Mouse (Mus musculus): ENCODE results near the gene Gm20662. TPM values are rescaled to one million over a fixed set of nuclear protein-coding genes. Genes with fewer than 3 reads are reported as not detected.

The Gm20662 gene
- under 1 TPM in 1 of 2 experiments, not detected in 1; 0.35 TPM for total RNA-seq (2023)

DNA sequence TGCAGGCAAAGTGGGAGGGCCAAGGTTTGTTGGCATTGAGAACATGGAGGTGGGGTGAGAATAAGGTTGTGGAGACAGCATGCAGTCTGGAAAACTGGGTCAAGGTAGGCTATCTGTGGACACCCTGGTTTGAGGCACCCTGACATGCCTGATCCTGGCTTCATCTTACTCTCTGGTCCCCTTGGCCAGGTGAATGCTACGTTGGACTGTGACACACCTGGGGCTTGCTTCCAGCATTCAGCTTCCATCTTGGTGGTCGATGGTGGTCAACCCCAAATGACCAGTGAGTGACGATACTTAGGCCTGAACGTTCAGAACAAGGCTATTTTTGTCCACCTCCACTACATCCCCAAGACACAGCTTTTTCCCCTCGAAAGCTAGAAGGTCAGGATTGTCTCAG is at the start of gene Gm20662:
Gene Gm20662, plus strand, starts transcription at position 301 of the 400 bp plus-strand sequence.

DNA sequence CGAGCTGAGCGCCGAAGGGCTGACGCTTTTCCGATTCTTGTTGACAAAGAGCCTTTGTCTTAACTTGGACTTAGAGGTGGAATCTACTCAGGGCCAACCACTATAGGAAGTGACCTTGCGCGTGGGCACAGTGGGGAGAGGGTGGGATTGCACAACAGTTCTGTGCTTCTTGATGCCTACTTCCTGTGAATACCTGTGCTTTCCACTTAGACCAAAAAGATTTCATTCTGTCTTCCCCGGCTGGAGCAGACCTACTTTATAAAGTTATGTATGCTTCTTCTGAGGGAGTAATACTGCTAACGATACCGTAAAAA is 46.3 kb upstream of the Gm20662 start, which contains the start of gene Traip:
Gene Traip, plus strand, starts transcription at position 215 of the 314 bp plus-strand sequence.

DNA sequence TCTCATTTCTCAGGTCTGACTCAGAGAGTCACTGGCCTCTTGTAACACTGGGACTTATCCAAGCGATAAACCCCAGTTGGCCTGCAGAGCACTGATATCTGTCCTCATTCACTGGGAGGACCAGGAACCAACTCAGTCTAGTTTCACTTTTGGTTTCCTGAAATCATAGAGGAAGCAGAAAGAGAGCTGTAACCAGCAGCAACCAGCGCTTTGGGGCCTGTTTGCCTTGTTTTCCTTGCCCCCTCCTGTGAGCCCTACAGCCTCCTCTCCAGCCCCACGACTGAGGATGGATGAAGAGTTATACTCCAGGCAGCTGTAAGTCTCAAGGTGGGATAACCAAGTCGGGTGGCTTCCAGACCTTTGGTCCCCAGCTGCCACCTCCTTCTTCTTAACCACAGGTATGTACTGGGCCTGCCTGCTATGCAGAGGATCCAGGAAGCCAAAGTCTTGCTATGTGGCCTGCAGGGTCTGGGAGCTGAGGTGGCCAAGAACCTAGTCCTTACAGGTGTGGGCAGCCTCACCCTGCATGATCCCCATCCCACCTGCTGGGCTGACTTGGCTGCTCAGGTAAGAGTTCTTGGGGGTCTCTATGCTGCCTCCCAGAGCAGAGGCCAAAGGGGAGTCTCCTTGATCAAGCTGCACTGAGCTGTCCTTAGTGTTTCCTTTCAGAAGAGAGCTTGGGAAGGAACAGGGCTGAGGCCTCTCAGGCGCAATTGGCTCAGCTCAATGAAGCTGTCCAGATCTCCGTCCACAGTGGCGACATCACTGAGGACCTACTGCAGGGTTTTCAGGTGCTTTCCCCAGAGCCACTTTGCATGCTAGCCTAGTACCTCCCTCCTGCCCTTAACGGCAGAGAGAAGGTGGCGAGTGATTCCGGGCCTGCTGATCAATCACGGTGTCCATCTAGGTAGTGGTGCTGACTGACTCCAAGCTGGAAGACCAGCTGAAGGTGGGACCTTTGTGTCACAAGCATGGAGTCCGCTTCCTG is 20.5 kb upstream of the Gm20662 start, which contains the start of gene Uba7:
Gene Uba7, plus strand, starts transcription at position 107 of the 988 bp plus-strand sequence.

DNA sequence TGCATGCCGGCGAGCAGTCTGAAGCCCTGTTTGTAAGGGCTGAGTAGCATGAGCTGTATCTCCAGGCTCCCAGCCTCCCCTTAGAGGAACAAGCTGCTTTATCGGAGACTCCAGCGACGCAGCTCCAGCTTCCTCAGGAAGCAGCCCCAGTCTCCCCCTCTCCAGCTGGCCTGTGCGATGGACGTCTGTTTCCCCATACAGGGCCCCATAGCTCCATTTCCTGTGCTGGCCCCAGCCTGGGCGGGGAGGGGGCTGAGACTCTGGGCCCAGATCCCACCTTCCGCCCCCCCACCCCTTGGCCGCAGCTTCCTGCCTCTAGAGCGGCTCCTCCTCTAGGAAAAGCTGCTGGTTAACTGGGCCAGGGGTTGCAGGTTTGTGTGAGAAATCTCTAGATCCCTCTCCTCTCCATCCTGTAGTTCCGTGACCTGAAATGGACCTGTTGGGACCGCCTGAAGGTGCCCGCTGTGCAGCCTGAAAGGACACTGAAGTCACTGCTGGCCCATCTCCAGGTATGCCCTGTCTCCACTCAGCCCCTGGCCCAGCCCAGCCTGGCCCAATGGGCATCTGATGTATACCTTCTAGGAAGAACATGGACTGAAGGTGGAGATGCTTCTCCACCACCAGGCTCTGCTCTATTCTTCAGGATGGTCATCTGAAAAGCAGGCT is 13.3 kb upstream of the Gm20662 start, which contains the start of gene Gm20661:
Gene Gm20661, plus strand, starts transcription at position 378 of the 666 bp plus-strand sequence.

DNA sequence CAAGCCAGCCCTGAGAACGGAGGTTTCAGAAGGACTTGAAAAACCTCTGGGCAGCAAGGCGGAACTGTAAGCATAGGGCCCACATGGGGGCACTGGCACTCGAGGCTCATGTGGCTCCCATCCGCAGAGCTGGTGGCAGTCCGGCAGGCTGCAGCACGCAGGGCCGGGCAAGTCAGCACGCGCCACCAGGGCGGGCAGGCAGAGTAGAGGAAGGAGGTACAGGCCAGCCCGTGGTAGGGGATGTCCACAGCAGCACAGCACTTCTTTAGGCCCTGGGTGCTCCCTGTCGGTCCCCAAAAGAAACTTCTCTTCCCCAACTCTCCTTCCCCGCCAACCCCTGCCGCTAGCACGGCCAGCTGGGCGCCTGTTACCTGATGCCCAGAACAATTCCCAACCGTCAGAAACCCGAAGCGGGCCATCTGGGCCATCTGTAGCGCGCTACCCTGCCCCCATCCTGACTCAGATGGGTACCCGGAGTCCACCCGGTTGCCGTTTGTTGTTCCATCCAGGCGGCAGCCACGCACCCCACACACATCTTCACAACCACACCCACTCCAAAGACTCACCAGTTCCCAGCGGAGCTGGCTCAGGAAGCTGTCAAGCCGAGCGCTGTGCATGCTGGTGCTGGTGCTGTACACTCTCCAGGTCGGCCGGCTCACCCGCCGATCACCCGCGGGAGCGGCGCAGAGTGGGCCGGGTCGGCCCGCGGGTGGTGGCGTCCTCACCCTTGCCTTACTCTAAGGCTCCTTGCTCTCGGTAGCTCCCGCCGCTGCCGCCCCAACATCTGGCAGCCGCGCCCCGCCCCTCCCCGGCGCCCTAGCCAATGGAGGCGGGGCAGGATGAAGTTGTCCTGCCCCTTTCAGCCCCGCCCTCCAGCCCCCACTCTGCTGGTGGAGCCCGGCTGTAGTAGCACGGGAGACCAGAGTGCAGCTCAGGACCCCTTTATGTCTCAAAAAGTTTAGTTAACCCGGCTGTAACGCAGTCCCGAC is 10.7 kb upstream of the Gm20662 start, which contains the start of gene Inka1:
Gene Inka1, minus strand, starts transcription at position 749 of the 989 bp plus-strand sequence.

DNA sequence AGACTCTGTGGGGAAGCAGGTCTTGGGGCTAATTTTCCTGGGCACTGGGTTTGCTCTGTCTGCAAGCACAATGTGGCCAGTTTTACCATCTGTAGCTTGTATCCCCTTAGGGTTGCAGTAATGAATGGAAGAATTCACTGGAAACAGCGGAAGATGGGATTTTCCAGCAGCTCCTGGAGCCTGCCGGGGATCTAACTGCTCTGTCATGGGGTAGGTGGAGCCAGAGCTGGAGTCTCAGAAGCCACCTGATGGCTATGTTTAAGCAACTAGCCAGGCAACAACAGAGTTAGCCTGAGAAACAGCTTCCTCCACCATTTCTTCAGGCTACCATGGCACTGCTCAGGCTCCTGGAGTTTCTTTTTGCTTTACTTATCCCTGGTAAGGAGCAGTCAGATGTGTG is 4.0 kb upstream of the Gm20662 start, which contains the start of gene Cdhr4:
Gene Cdhr4, plus strand, starts transcription at position 301 of the 400 bp plus-strand sequence.

DNA sequence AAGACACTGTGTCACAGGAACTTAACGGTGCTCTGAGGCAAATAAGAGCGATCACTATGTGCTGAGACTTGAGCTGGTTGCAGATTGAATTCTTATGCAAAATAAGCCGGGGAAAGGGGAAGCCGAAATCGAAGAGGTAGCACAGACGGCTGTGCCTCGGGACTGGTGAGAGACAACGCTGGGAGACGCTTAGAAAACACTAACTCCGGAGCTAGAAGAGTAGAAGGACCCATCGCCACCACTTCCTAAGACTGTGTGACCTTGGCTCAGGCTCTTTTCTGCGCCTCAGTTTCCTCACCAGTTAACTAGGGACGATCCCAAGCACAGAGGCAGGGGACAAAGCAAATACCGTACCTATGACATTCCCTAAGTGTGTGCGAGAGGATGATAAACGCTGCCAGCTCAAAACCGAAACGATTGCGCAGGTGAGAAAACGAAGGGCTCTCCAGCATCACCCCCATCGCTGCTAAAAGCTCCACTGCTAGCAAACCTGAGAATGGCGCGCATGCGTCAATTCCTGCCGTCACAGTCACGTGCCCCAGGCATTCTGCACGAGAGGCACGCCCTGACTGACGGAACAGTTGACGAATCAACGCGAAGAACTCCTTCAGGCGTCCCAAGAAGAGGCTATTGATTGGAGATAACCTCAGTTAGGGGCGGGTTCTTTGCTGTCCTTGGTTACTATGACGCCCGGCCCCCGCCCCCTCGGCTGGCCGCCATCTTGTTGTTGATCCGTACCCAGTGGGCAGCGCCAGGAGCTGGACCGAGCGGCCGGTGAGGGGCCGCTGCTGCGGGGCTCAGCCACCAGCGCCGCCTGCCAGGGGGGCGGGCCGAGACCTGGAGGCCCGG is 6.0 kb downstream of the Gm20662 start, which contains the start of gene Ip6k1:
Gene Ip6k1, plus strand, starts transcription at position 580 of the 849 bp plus-strand sequence.

DNA sequence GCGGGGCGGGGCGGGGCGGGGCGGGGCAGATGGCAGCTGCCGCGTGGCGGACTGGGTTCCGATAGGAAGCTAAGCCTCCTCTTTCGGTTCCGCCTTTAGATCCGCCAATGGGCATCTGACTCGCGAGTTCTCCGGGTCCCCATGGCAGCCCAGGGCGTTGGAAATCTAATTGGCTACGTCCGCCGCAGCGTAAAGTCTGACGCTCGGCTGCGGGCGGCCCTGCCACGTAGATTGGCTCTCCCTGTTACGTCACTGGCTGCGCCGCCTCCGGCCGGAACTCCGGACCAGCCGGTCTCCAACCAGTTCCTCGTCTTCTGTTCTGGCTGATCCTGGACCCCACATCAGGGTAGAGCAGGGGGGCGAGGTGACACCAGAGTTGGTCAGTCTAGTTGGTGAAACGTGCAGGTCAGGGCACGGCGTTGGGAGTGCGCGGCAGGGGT is 52.9 kb downstream of the Gm20662 start, which contains the start of gene Gmppb:
Gene Gmppb, plus strand, starts transcription at position 227 of the 440 bp plus-strand sequence.

DNA sequence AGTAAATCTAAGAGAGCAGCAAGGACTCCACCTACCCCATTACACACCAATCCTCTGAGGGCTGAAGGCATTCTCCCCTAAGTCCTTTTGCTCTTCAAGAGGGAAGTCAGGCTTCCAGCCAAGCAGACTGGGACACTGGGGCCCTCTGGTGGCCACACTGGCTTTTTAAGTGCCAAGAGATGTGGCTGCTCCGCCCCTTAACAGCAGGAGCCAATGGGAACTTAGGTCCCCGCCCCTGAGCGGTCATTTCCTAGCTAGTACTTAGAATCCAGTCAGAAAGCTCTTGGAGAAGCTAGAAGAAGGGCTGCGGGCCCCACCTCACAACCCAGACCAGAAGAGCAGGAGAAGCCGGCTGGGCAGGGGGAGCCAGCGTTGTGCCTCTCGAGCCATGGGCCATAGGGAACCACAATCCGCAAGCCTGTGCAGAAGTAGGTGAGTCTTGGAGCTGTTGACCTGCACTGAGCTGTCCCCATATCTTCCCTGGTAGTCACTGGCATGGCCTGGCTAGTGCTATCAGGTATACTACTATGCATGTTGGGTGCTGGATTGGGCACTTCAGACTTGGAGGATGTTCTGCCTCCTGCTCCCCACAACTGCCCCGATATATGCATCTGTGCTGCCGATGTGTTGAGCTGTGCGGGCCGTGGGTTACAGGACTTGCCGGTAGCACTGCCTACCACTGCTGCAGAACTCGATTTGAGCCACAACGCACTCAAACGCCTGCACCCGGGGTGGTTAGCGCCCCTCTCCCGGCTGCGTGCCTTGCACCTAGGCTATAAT is 56.9 kb downstream of the Gm20662 start, which contains the start of gene Amigo3:
Gene Amigo3, plus strand, starts transcription at position 275 of the 780 bp plus-strand sequence.

DNA sequence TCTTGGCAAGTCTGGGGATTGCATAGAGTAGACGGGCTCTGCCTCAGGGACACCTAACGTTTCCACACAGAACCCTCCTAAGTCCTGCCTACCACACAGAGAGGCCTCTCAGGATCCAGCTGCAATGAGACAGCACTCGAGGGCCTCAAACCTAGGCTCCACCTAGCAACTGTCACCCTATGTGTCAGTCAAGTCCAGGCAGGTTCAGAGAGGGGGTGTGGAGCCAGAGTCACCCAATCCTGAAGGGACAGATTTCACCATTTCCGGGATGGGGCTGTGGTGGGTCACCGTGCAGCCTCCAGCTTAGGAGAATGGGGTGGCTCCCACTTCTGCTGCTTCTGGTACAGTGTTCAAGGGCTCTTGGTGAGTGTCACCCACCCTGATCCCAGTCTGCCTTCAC is 84.0 kb downstream of the Gm20662 start, which contains the start of gene Mst1:
Gene Mst1, plus strand, starts transcription at position 269 of the 400 bp plus-strand sequence.

DNA sequence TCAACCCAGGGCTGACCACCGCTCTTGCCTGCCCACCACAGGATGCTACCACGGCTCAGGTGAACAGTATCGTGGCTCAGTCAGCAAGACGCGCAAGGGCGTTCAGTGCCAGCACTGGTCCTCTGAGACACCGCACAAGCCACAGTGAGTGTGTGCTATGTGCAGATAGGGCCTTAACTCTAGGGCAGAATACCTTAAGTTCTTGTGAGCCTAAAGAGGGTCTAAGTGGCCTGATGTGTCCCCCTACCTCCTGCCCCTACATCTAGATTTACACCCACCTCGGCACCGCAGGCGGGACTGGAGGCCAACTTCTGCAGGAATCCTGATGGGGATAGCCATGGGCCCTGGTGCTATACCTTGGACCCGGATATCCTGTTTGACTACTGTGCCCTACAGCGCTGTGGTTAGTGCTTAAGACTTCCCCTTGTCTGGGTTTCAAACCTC is 86.9 kb downstream of the Gm20662 start, which contains the start of gene Rnf123:
Gene Rnf123, minus strand, starts transcription at position 359 of the 444 bp plus-strand sequence.

DNA sequence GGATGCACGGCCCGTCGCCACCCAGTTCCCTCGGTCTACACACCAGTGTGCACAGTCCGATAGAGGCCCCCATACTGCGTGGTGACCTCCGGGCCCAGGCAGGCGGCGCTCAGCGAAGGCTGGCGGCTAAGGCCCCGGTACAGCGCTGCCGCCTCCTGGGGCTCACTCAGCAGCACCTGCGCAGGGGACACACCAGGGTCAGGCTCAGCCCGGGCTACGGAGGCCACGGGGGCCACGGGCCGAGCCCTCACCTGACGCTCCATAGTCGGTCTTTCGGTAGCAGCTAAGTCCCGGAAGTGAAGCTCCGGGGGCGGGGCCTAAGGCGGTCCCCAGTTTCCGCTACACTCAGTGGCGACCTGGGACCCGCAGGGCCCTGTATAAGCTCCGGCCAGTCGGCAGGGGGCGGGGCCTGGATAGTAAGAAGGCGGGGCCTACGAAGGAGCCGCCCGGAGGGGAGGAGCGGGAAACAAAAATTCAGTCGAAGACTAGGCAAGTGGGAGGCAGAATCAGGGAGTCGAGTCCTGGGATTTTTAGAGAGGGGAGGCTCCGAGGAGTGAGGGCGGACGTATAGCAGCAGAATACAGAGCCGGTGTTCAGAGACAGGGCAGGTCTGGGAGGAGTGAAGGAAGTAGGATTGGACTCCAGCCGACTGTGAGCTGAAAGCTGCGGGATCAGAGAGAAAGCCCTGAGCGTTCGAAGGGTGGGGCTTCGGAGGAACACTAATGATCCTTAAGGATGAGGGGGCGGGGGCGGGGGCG is 98.2 kb downstream of the Gm20662 start, which contains the start of gene Apeh:
Gene Apeh, minus strand, starts transcription at position 423 of the 758 bp plus-strand sequence.

Other genes starting within 250 kb of the Gm20662 start
- gene Rbm5, start 225.4 kb upstream of the Gm20662 start, total RNA-seq (2023): 100 to 1,000 TPM; 261 to 285 TPM
- gene Rbm6, start 123.1 kb upstream of the Gm20662 start, total RNA-seq (2023): 100 to 1,000 TPM; 129 to 140 TPM
- gene Mon1a, start 108.2 kb upstream of the Gm20662 start, total RNA-seq (2023): 10 to 100 TPM; 17.0 to 19.9 TPM
- gene Mst1r, start 89.5 kb upstream of the Gm20662 start, total RNA-seq (2023): 1 to 10 TPM in 1 of 2 experiments, not detected in 1; 1.5 TPM
- gene Actl11, start 67.9 kb upstream of the Gm20662 start, total RNA-seq (2023): not detected
- not detected for gene Camkv, start 60.7 kb upstream of the Gm20662 start, total RNA-seq (2023)
- gene Traip, start 46.2 kb upstream of the Gm20662 start, total RNA-seq (2023): 10 to 100 TPM in 1 of 2 experiments, 1 to 10 TPM in 1; 9.4 to 14.3 TPM
- 100 to 1,000 TPM; 189 to 213 TPM for gene Uba7, start 20.8 kb upstream of the Gm20662 start, total RNA-seq (2023)
- gene Gm20661, start 13.3 kb upstream of the Gm20662 start, total RNA-seq (2023): under 1 TPM in 1 of 2 experiments, not detected in 1; 0.89 TPM
- 1 to 10 TPM; 1.3 to 3.3 TPM for gene Inka1, start 10.5 kb upstream of the Gm20662 start, total RNA-seq (2023)
- gene Cdhr4, start 3.9 kb upstream of the Gm20662 start, total RNA-seq (2023): 1 to 10 TPM; 2.6 to 4.2 TPM
- 100 to 1,000 TPM; 141 to 144 TPM for gene Ip6k1, start 6.2 kb downstream of the Gm20662 start, total RNA-seq (2023)
- gene Gmppb, start 52.9 kb downstream of the Gm20662 start, total RNA-seq (2023): 10 to 100 TPM; 18.2 to 19.6 TPM
- 1 to 10 TPM; 6.5 to 7.5 TPM for gene Amigo3, start 56.8 kb downstream of the Gm20662 start, total RNA-seq (2023)
- gene Mst1, start 84.1 kb downstream of the Gm20662 start, total RNA-seq (2023): under 1 TPM; 0.23 to 0.50 TPM
- gene Rnf123, start 87.0 kb downstream of the Gm20662 start, total RNA-seq (2023): 100 to 1,000 TPM; 181 to 188 TPM
- 100 to 1,000 TPM; 105 to 120 TPM for gene Apeh, start 98.3 kb downstream of the Gm20662 start, total RNA-seq (2023)
- gene Bsn, start 194.0 kb downstream of the Gm20662 start, total RNA-seq (2023): 1 to 10 TPM in 1 of 2 experiments, under 1 TPM in 1; 0.59 to 1.2 TPM